Mouse (Mus musculus) G1E-ER4 (cell line): ENCODE data around the gene Nnat. TPM values are rescaled to one million over a fixed set of nuclear protein-coding genes. Genes with fewer than 3 reads are reported as not detected.

Experiments
- GATA1 ChIP-seq: IDR thresholded peaks from one replicate; pipeline ENCODE4 v1.8.0; 2012; ENCODE audit warnings: low read length, inconsistent platforms
- polyA plus RNA-seq: library from polyadenylated mRNA; stranded (reverse); fragments of >175 nt; gene quantifications from 2 replicates; pipeline ENCODE4 v1.2.3, GENCODE M21; 2012

The Nnat gene
- polyA plus RNA-seq, 1 experiment: not detected

DNA sequence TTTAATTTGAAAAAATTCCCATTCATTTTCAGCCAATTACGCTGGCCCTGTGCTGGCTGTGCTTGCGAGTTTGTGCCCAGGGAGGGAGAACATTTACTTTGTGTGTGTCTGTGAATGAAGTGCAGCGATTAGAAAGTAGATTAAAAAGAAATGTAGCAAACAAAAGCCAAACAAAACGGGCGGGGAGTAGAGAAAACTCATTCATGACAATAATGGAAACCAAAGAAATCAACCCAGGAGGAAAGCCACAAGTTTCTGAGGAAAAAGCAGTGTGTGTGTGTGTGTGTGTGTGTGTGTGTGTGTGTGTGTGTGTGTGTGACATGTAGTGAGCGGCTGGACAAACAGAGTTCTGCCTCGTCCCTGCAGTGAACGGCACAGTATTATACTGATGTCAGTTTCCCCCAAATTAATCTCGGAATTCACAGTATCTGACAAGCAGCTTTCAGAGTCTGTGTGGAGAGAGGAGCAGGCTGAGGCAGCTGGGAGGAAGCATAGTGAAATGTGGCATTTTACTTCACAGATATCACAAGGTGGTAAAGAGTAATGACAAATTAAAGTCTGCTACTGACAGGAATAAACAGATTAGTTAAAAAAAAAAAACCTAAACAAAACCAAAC is 18.8 kb upstream of the Nnat start:
- no peak for TF ChIP-seq GATA1

GRCm38 (mm10) chr2:157541631-157542030 is 18.2 kb upstream of the Nnat start:
- TF ChIP-seq GATA1: no peak

GRCm38 (mm10) chr2:157542415-157542814 is 17.5 kb upstream of the Nnat start:
- no peak for TF ChIP-seq GATA1

- no peak for TF ChIP-seq GATA1
Observed at GRCm38 (mm10) chr2:157544333-157544888, 15.5 kb upstream of the Nnat start.

GRCm38 (mm10) chr2:157546686-157547085 is 13.2 kb upstream of the Nnat start:
- no peak for TF ChIP-seq GATA1

- TF ChIP-seq GATA1: no peak
Observed at GRCm38 (mm10) chr2:157550292-157550691, 9.6 kb upstream of the Nnat start.

- TF ChIP-seq GATA1: no peak
Observed at GRCm38 (mm10) chr2:157552158-157552886, 7.6 kb upstream of the Nnat start.

DNA sequence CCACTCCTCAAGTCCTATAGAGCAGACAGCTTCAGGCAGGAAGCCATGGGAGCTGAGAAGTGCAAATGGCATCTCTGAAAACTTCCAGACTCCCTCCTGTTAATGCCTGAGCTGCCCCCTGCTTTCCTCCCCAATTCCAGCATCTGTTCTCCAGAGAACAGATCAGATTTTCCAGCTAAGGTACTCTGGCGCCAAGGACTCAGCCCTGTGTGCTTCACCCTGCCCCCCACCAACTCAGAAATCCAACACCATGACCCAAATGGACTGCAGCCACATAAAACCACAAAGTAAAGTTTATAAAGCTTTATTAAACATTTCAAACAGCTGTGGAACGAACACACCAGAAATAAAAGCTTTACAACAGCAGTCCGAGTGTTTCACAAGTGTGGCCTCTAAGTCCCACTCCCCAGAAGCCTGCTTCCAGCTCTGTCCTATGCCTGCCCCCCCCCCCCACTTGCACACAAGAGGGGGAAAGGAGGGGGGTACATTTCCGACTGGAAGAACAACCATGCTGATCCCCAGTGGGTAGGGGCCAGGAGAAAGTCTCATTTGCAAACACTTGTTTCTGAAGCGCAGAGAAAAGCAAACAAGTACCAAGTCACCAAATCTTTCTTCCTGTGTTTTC is 3.7 kb upstream of the Nnat start:
- no peak for TF ChIP-seq GATA1

DNA sequence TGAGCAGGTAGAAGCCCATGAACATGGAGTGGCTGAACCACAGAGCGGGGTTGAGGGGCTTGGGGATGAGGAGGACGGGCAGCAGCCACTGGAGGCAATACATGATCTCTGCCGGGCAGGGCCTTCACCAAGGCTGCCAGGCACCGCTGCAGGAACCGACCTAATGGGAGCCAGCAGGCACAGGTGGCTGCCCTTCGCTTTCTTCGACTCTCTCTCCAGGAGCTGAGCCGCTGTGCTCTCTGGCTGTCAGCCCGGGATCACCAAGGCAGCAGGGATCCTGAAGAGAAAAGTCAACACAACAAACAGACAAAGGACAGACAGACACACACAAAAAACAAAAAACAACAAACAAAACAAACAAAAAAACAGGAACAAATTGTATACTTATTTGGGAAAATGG is 1.8 kb upstream of the Nnat start:
- TF ChIP-seq GATA1: no peak

DNA sequence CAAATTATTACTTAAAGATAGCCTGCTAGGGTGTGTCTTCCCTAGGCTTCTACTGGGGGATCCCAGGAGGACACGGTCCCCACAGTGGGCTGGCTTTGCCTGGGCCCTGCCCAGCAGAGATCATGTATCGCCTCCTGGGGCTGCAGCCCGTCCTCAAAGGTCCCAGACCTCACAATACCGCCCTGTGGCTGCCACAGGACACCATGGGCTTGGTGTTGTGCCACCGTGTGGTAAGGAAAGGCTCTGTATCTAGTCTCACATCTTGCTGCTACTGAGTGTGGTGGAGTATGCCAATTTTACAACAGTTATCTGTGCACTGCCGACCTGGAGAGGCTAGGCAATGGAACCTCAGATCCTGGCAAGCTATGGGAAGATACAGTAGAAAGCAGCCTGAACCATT is 1.4 kb upstream of the Nnat start:
- no peak for TF ChIP-seq GATA1

DNA sequence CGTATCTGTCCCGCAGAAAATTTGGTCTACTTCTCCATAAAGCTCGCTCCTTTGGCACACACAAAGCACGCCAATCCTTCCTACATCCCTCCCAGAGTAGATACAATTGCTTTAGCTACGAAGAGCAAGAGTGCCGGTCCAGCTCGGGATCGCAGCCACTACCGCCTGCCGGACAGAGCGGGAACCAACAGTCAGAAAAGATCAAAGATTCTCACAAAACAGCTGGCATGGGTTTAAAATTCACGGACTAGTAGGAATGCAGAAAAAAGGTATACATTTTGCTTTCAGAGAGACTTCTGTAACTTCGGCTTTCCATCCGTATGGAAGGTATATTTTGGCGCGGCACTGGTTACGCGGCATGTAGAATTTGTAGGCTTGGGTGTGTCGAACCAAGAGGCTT is 438 bp upstream of the Nnat start:
- no peak for TF ChIP-seq GATA1

DNA sequence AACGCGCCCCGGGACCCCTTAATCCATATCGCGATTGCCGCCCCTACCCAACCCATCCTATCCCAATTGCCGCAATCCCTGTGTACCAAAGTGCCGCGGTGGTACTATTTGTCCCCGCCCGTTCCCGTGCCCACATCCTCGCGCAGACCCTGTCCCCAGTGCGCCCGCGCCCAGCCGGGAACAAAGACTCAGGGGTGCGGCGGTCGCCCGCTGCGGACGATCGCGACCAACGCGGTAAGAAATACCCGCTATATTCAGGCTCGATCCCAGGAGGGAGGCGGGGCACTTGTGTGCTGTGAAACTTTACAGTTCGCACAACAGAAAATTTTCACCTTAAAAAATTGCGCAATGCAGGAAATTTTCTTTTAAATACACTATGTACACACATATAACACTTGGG is 424 bp downstream of the Nnat start:
- no peak for TF ChIP-seq GATA1

DNA sequence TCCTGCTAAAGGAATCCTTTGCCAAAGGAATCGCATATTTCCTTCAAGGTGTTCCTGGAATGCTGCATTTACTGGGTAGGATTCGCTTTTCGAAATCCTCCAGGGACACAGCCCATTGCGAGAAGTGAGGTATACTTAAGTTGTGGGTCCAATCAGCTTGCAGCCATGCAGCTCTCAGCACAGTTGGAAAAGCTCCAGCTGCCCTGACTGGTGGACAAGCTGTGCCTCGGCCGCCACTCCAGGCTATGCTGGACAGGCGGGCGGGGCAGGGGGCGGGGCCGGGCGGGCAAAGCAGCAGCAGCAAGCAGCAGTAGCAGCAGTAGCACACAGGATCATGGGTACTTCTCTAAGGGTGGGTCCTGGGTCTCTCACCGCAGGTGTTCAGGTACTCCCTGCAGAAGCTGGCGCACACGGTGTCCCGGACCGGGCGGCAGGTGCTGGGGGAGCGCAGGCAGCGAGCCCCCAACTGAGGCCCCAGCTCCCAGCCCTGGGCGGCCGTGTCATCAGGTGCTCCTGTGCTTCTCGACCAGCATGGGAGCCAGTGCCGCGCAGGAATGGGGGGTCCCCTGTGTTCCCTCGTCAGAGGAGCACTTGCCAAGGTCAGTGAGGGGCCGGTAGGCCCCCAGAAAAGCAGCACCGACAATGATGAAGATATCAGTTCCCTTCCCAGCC is 1.4 kb downstream of the Nnat start:
- TF ChIP-seq GATA1: no peak

GRCm38 (mm10) chr2:157563031-157563430 is 3.2 kb downstream of the Nnat start:
- no peak for TF ChIP-seq GATA1

GRCm38 (mm10) chr2:157564723-157565122 is 4.8 kb downstream of the Nnat start:
- no peak for TF ChIP-seq GATA1

DNA sequence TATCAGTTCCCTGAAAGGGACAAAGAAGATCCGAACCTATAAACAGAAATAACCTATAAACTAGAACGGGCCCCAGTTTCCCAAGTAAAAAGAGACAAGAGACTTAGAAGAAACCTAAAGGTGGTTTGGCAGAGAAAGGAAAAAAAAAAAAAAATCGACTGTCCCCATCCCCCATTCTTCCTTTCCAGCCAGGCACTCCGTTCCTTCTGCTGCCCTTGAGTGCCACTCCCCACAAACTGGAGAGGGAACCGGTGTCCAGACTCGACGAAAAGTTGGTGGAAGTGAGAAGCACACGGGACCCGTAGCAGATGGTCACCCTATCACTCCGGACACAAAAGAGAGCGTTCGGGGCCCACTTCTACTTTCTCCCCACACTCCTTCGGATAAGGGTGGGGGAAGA is 5.6 kb downstream of the Nnat start:
- TF ChIP-seq GATA1: no peak

- TF ChIP-seq GATA1: no peak
Observed at GRCm38 (mm10) chr2:157565898-157566259, 6.0 kb downstream of the Nnat start.
